Mouse (Mus musculus): ENCODE data around the gene Smpd3.

DNA sequence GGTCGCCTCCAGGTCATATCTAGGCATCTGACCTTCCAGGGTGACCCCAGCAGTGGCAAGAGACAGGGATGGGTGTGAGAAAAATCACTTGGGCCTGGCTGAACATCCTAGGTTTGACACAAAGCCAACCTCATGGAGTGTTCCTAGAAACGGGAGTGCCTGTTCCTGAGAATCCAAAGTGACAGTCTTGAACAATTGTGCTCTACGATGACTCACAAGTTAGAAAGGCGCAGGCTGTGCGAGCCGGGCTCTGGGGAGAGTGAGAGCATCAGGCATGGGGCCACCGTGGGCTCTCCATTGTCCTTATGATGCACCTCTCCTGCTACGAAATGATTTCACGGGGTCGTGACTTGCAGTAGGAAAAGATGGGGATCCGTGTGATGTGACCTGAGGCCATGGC is 11.6 kb upstream of the Smpd3 start:
- TF ChIP-seq CTCF (IDR thresholded peaks at IDR 0.05; ENCODE audit: low read depth) = no peak
- no peak for TF ChIP-seq EP300 (IDR thresholded peaks at IDR 0.05; ENCODE audit: low read depth)

Measured in liver, postnatal 0 days (tissue).